Mouse (Mus musculus): ENCODE data around the gene Pawr.

DNA sequence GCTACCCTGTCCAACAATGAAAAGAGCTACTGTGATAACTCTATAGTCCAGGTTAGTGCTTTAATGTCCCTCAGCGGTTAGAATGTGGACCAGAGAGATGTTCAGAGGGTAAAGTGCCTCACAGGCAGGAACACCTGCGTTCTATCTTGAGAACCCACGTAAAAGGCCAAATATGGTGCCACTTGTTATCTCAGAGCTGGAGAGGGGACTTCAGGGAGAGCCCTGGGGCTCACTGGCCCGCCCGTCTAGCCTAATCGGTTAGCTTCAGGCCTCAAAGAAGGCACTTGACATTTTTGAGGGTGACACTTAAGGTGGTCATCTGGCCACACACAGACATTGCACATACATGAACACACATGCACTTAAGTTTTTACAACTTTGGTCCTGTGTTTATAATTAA lies 49.6 kb upstream of the Pawr start:
- TF ChIP-seq CTCF (IDR thresholded peaks at IDR 0.05; ENCODE audit: borderline replicate concordance, insufficient read depth, low read length) (no peak), POLR2A (IDR thresholded peaks at IDR 0.05; ENCODE audit: low read depth, low read length) (no peak)

Measured in embryonic fibroblast, embryonic 13.5 days (primary cell).